Mouse (Mus musculus) CH12.LX (cell line): Measurements from ENCODE around the gene Zbtb22. TPM values are rescaled to one million over a fixed set of nuclear protein-coding genes. Genes with fewer than 3 reads are reported as not detected.

ENCODE experiments used
- DNase-seq: peaks from one replicate; pipeline ENCODE4 v3.0.0-alpha.2; 2013; ENCODE audit errors: extremely low read depth
- H3K27ac ChIP-seq: 2 replicates; pipeline ENCODE4 v1.5.1; 2012; ENCODE audit warnings: low read depth, mild to moderate bottlenecking, control low read depth, moderate library complexity; ENCODE audit not compliant: insufficient read depth
- H3K27me3 ChIP-seq: replicated peaks from 2 replicates; pipeline ENCODE3; 2012; ENCODE audit warnings: inconsistent platforms
- H3K36me3 ChIP-seq, 2 experiments: replicated peaks in 1 of 2; 2 replicates each; pipeline versions ENCODE3 to v1.6.1; 2012; ENCODE audit warnings: inconsistent platforms in 1 of 2, low read length in 1 of 2, mild to moderate bottlenecking in 1 of 2, mixed read lengths in 1 of 2, moderate library complexity in 1 of 2; ENCODE audit not compliant: control insufficient read depth in 1 of 2, insufficient read depth in 1 of 2
- H3K4me1 ChIP-seq, 2 experiments: 2 replicates each; pipeline ENCODE4 v1.6.1; 2012; ENCODE audit warnings: inconsistent platforms in 1 of 2, moderate library complexity in 1 of 2; ENCODE audit not compliant: insufficient read depth in 2 of 2, control insufficient read depth in 1 of 2
- H3K4me2 ChIP-seq: 2 replicates; pipeline ENCODE4 v1.6.1; 2012; ENCODE audit warnings: low read depth, mild to moderate bottlenecking, control low read depth; ENCODE audit not compliant: poor library complexity, insufficient read depth, severe bottlenecking
- H3K4me3 ChIP-seq, 3 experiments: fragments of 150-350 bp in 1 of 3; sonication (generic) in 1 of 3; replicated peaks in 1 of 3; 2 replicates each; pipeline versions ENCODE3 to v1.5.1; 2011 to 2012; ENCODE audit warnings: low read depth in 2 of 3, low read length in 2 of 3, mild to moderate bottlenecking in 2 of 3, moderate library complexity in 2 of 3, control low read depth in 1 of 3, improper control_type of control experiment in 1 of 3, inconsistent platforms in 1 of 3, mixed read lengths in 1 of 3; ENCODE audit not compliant: poor library complexity in 1 of 3
- H3K79me2 ChIP-seq: replicated peaks from 2 replicates; pipeline ENCODE4 v1.6.1; 2012; ENCODE audit warnings: mild to moderate bottlenecking, moderate library complexity; ENCODE audit not compliant: control insufficient read depth, poor library complexity, insufficient read depth, severe bottlenecking; ENCODE audit errors: extremely low read depth
- H3K9ac ChIP-seq: 2 replicates; pipeline ENCODE4 v1.6.1; 2012; ENCODE audit warnings: low read depth, mild to moderate bottlenecking, control low read depth, moderate library complexity; ENCODE audit not compliant: insufficient read depth
- H3K9me3 ChIP-seq: replicated peaks from 2 replicates; pipeline ENCODE3; 2012; ENCODE audit warnings: low read length, inconsistent platforms, mixed read lengths
- BHLHE40 ChIP-seq: IDR thresholded peaks from 2 replicates; pipeline ENCODE4 v1.6.1; 2011; ENCODE audit warnings: mild to moderate bottlenecking, low read depth, low read length, improper control_type of control experiment
- CHD1 ChIP-seq: IDR thresholded peaks from 2 replicates; pipeline ENCODE4 v1.6.1; 2012; ENCODE audit warnings: low read depth, low read length, improper control_type of control experiment, inconsistent platforms
- CTCF ChIP-seq, 2 experiments: IDR thresholded peaks in 1 of 2; conservative IDR thresholded peaks in 1 of 2; 2 replicates each; pipeline ENCODE4 v1.5.1; 2011 to 2012; ENCODE audit warnings: low read depth in 2 of 2, low read length in 2 of 2, improper control_type of control experiment in 1 of 2, inconsistent platforms in 1 of 2, mild to moderate bottlenecking in 1 of 2, moderate library complexity in 1 of 2
- E2F4 ChIP-seq: IDR thresholded peaks from 2 replicates; pipeline ENCODE4 v1.6.1; 2011; ENCODE audit warnings: low read depth, low read length, improper control_type of control experiment; ENCODE audit not compliant: insufficient replicate concordance
- ELF1 ChIP-seq: IDR thresholded peaks from 2 replicates; pipeline ENCODE4 v1.6.1; 2014; ENCODE audit warnings: low read depth, mild to moderate bottlenecking, inconsistent platforms, low read length, improper control_type of control experiment
- ETS1 ChIP-seq: conservative IDR thresholded peaks from 2 replicates; pipeline ENCODE4 v1.6.1; 2012; ENCODE audit warnings: low read depth, mild to moderate bottlenecking, inconsistent platforms, low read length, improper control_type of control experiment, moderate library complexity
- HCFC1 ChIP-seq: IDR thresholded peaks from 2 replicates; pipeline ENCODE4 v1.6.1; 2012; ENCODE audit warnings: low read depth, mild to moderate bottlenecking, inconsistent platforms, low read length, improper control_type of control experiment
- IRF4 ChIP-seq: IDR thresholded peaks from 2 replicates; pipeline ENCODE4 v1.6.1; 2014; ENCODE audit warnings: low read depth, mild to moderate bottlenecking, inconsistent platforms, low read length, improper control_type of control experiment
- JUN ChIP-seq: IDR thresholded peaks from 2 replicates; pipeline ENCODE4 v1.6.1; 2011; ENCODE audit warnings: low read depth, mild to moderate bottlenecking, low read length, improper control_type of control experiment, moderate library complexity; ENCODE audit not compliant: insufficient read depth
- JUND ChIP-seq: conservative IDR thresholded peaks from 2 replicates; pipeline ENCODE4 v1.6.1; 2011; ENCODE audit warnings: low read depth, low read length, improper control_type of control experiment
- MAX ChIP-seq: IDR thresholded peaks from 2 replicates; pipeline ENCODE4 v1.6.1; 2011; ENCODE audit warnings: low read length, improper control_type of control experiment
- MAZ ChIP-seq: IDR thresholded peaks from 2 replicates; pipeline ENCODE4 v1.6.1; 2012; ENCODE audit warnings: low read depth, mild to moderate bottlenecking, inconsistent platforms, low read length, improper control_type of control experiment, moderate library complexity
- MEF2A ChIP-seq: IDR thresholded peaks from 2 replicates; pipeline ENCODE4 v1.6.1; 2014; ENCODE audit warnings: low read depth, mild to moderate bottlenecking, inconsistent platforms, low read length, improper control_type of control experiment, borderline replicate concordance
- MXI1 ChIP-seq: IDR thresholded peaks from 2 replicates; pipeline ENCODE4 v1.6.1; 2011; ENCODE audit warnings: mild to moderate bottlenecking, low read depth, low read length, improper control_type of control experiment
- MYC ChIP-seq: IDR thresholded peaks from 2 replicates; pipeline ENCODE4 v1.6.1; 2011; ENCODE audit warnings: low read depth, mild to moderate bottlenecking, improper control_type of control experiment, low read length
- NRF1 ChIP-seq: IDR thresholded peaks from 2 replicates; pipeline ENCODE4 v1.6.1; 2014; ENCODE audit warnings: low read depth, mild to moderate bottlenecking, inconsistent platforms, low read length, improper control_type of control experiment, moderate library complexity
- PAX5 ChIP-seq: IDR thresholded peaks from 2 replicates; pipeline ENCODE4 v1.6.1; 2012; ENCODE audit warnings: low read length, inconsistent platforms, mixed read lengths
- POLR2A ChIP-seq: IDR thresholded peaks from 2 replicates; pipeline ENCODE4 v1.6.1; 2011; ENCODE audit warnings: low read depth, mild to moderate bottlenecking, improper control_type of control experiment, low read length
- RAD21 ChIP-seq: IDR thresholded peaks from 2 replicates; pipeline ENCODE4 v1.6.1; 2011; ENCODE audit warnings: low read depth, mild to moderate bottlenecking, low read length, improper control_type of control experiment, moderate library complexity
- RCOR1 ChIP-seq: conservative IDR thresholded peaks from 2 replicates; pipeline ENCODE4 v1.6.1; 2012; ENCODE audit warnings: low read depth, mild to moderate bottlenecking, inconsistent platforms, low read length, improper control_type of control experiment
- SIN3A ChIP-seq: IDR thresholded peaks from 2 replicates; pipeline ENCODE4 v1.6.1; 2012; ENCODE audit warnings: low read length, improper control_type of control experiment, inconsistent platforms
- SMC3 ChIP-seq: IDR thresholded peaks from 2 replicates; pipeline ENCODE4 v1.6.1; 2011; ENCODE audit warnings: low read depth, low read length, improper control_type of control experiment
- TCF12 ChIP-seq: IDR thresholded peaks from 2 replicates; pipeline ENCODE4 v1.6.1; 2014; ENCODE audit warnings: low read depth, mild to moderate bottlenecking, inconsistent platforms, low read length, improper control_type of control experiment
- USF2 ChIP-seq: conservative IDR thresholded peaks from 2 replicates; pipeline ENCODE4 v1.6.1; 2011; ENCODE audit warnings: low read depth, low read length, improper control_type of control experiment
- ZMIZ1 ChIP-seq: IDR thresholded peaks from 2 replicates; pipeline ENCODE4 v1.6.1; 2012; ENCODE audit warnings: low read depth, mild to moderate bottlenecking, inconsistent platforms, low read length, improper control_type of control experiment
- ZNF384 ChIP-seq: IDR thresholded peaks from 2 replicates; pipeline ENCODE4 v1.6.1; 2012; ENCODE audit warnings: low read depth, low read length, improper control_type of control experiment, inconsistent platforms
- dilution Hi-C: fragments of 300-500 bp; cut with MboI; formaldehyde crosslinking; loops from 2 replicates; pipeline ENCODE4 v1.14.3; 2020; ENCODE audit warnings: low sequenced_read_pairs; ENCODE audit not compliant: extremely low pct_unique_long_range_greater_than_20kb, extremely low pct_ligation_motif_present
- in situ Hi-C: fragments of 300-500 bp; cut with MboI; formaldehyde crosslinking; loops from 3 replicates; pipeline ENCODE4 v1.14.3; 2019; ENCODE audit warnings: low sequenced_read_pairs, low pct_ligation_motif_present, low pct_unique_long_range_greater_than_20kb, mixed read lengths
- polyA plus RNA-seq: library from polyadenylated mRNA; unstranded; fragments of >175 nt; gene quantifications from 2 replicates; pipeline ENCODE4 v1.2.1, GENCODE M21; 2012; ENCODE audit warnings: low read depth; ENCODE audit not compliant: insufficient read length
- total RNA-seq, 2 experiments: library from RNA; depleted of rRNA; stranded (reverse); fragments of 300-350 nt in 1 of 2; fragments of >200 nt in 1 of 2; gene quantifications; 2 replicates each; pipeline ENCODE4 v1.2.3; 2012 to 2014

Gene Zbtb22
- total and polyA plus RNA-seq, 3 experiments: 11.7 to 23.5 (median 20.3) TPM

GRCm38 (mm10) chr17:33919351-33920281 lies 3.9 kb downstream of the Zbtb22 start (continued):
- peak; percentile 53; the same call in 1 of the 2 replicates for TF ChIP-seq HCFC1
- peak; percentile 91 for TF ChIP-seq IRF4
- no peak for TF ChIP-seq RAD21
- TF ChIP-seq PAX5: no peak
- peak; percentile 98 for TF ChIP-seq ETS1
- 0 out of 2 replicates have a peak, but pooled peaks have one; percentile 6 for TF ChIP-seq SMC3
- TF ChIP-seq MAZ: peak; percentile 78; the same call in 1 of the 2 replicates
- 0 out of 2 replicates have a peak, but pooled peaks have one; percentile 46 for TF ChIP-seq ZMIZ1
- TF ChIP-seq JUN: peak; percentile 2; the same call in 1 of the 2 replicates
- peak; percentile 98 for TF ChIP-seq BHLHE40
- TF ChIP-seq NRF1: peak; percentile 58
- no peak for TF ChIP-seq CHD1
- TF ChIP-seq SIN3A: peak; percentile 90; the same call in 1 of the 2 replicates
- peak; percentile 84 for TF ChIP-seq MEF2A
- TF ChIP-seq JUND: no peak
- TF ChIP-seq POLR2A: peak; percentile 73
- TF ChIP-seq ZNF384: no peak
- no peak for TF ChIP-seq E2F4

GRCm38 (mm10) chr17:33920282-33921097 lies 4.8 kb downstream of the Zbtb22 start:
- in situ Hi-C loops (no loop called here), dilution Hi-C loops (no loop called here)
- peaks cover 27 to 38% of the 10 kb centered on the region in 2 experiments for H3K4me1 ChIP-seq
- peaks cover 22% of the 10 kb centered on the region for H3K79me2 ChIP-seq
- H3K4me2 ChIP-seq: peak overlapping the region; percentile 85
- peaks cover 10% of the 10 kb centered on the region for H3K9me3 ChIP-seq
- TF ChIP-seq MYC (0 out of 2 replicates have a peak, but pooled peaks have one; percentile 45), ETS1 (peak; percentile 19; the same call in 1 of the 2 replicates), TCF12 (0 out of 2 replicates have a peak, but pooled peaks have one; percentile 23), SIN3A (peak; percentile 91), RCOR1 (peak; percentile 36; the same call in 1 of the 2 replicates), NRF1 (0 out of 2 replicates have a peak, but pooled peaks have one; percentile 4), POLR2A (no peak; the same call in 1 of the 2 replicates), CHD1 (0 out of 2 replicates have a peak, but pooled peaks have one; percentile 73), MAZ (no peak), ZMIZ1 (no peak; the same call in 1 of the 2 replicates), ELF1 (0 out of 2 replicates have a peak, but pooled peaks have one; percentile 22), E2F4 (no peak), SMC3 (peak; percentile 48; the same call in 1 of the 2 replicates), BHLHE40 (peak; percentile 43; the same call in 1 of the 2 replicates), MAX (peak; percentile 30; the same call in 1 of the 2 replicates), USF2 (no peak), JUND (peak; percentile 65), MEF2A (peak; percentile 37; the same call in 1 of the 2 replicates), IRF4 (peak; percentile 78), JUN (0 out of 2 replicates have a peak, but pooled peaks have one; percentile 38), MXI1 (peak; percentile 63; the same call in 1 of the 2 replicates), RAD21 (peak; percentile 39), CTCF (conservative IDR thresholded peaks at IDR 0.05 in 1 of 2, IDR thresholded peaks at IDR 0.05 in 1 of 2; ENCODE audit: low read depth in 2 of 2, low read length in 2 of 2) (peak; percentile 60 to 86)
- peak overlapping the region; percentile 71 to 99 (median 83) for H3K4me3 ChIP-seq
- peak; percentile 85 for DNase-seq
- H3K27me3 ChIP-seq: no peaks in the 10 kb centered on the region
- peak overlapping the region; percentile 93 for H3K27ac ChIP-seq
- H3K36me3 ChIP-seq: peaks cover 42 to 61% of the 10 kb centered on the region in 2 experiments
- peak overlapping the region; percentile 81 for H3K9ac ChIP-seq
